Mouse (Mus musculus) myocyte (in vitro differentiated cells): ENCODE data around the gene Cacna2d2.

Source experiments
- MAX ChIP-seq: IDR thresholded peaks from one replicate; pipeline ENCODE4 v1.6.1; 2011; ENCODE audit warnings: low read depth, mild to moderate bottlenecking, control low read depth
- MYOD1 ChIP-seq, 3 experiments: IDR thresholded peaks; one replicate each; pipeline ENCODE4 v1.6.1; 2011; ENCODE audit warnings: control low read depth in 2 of 3, low read depth in 2 of 3, mild to moderate bottlenecking in 2 of 3, moderate library complexity in 1 of 3; ENCODE audit not compliant: insufficient read length in 2 of 3, control insufficient read depth in 1 of 3
- MYOG ChIP-seq, 3 experiments: IDR thresholded peaks; one replicate each; pipeline ENCODE4 v1.6.1; 2011; ENCODE audit warnings: control low read depth in 2 of 3, low read depth in 2 of 3, mild to moderate bottlenecking in 2 of 3; ENCODE audit not compliant: insufficient read length in 2 of 3, control insufficient read depth in 1 of 3, insufficient read depth in 1 of 3
- POLR2A ChIP-seq: IDR thresholded peaks from one replicate; pipeline ENCODE4 v1.6.1; 2011; ENCODE audit warnings: low read depth, mild to moderate bottlenecking, control low read depth, moderate library complexity; ENCODE audit not compliant: insufficient read length
- POLR2AphosphoS2 ChIP-seq: IDR thresholded peaks from one replicate; pipeline ENCODE4 v1.6.1; 2011; ENCODE audit warnings: low read depth, control low read depth; ENCODE audit not compliant: insufficient read length
- SRF ChIP-seq: IDR thresholded peaks from one replicate; pipeline ENCODE4 v1.6.1; 2011; ENCODE audit warnings: low read depth; ENCODE audit not compliant: control insufficient read depth, insufficient read length
- TCF12 ChIP-seq: IDR thresholded peaks from one replicate; pipeline ENCODE4 v1.6.1; 2011; ENCODE audit warnings: mild to moderate bottlenecking, control low read depth; ENCODE audit not compliant: poor library complexity, insufficient read depth, severe bottlenecking
- TCF3 ChIP-seq: IDR thresholded peaks from one replicate; pipeline ENCODE4 v1.6.1; 2011; ENCODE audit warnings: low read depth, control low read depth; ENCODE audit not compliant: insufficient read length
- USF1 ChIP-seq: IDR thresholded peaks from one replicate; pipeline ENCODE4 v1.6.1; 2011; ENCODE audit warnings: low read depth, mild to moderate bottlenecking, control low read depth, moderate library complexity

GRCm38 (mm10) chr9:107368302-107368701, 31.1 kb upstream of the Cacna2d2 start:
- TF ChIP-seq SRF (no peak), POLR2AphosphoS2 (no peak), MYOD1 (IDR thresholded peaks at IDR 0.05; ENCODE audit: control insufficient read depth in 1 of 3, insufficient read length in 2 of 3, low read depth in 2 of 3) (no peak), TCF12 (no peak), POLR2A (no peak), TCF3 (no peak), MAX (no peak), MYOG (IDR thresholded peaks at IDR 0.05; ENCODE audit: control insufficient read depth in 1 of 3, insufficient read depth in 1 of 3, insufficient read length in 2 of 3, low read depth in 2 of 3) (no peak), USF1 (no peak)
